Mouse (Mus musculus): ENCODE results near the gene Coro1b. TPM values are rescaled to one million over a fixed set of nuclear protein-coding genes. Genes with fewer than 3 reads are reported as not detected.

Gene Coro1b
- polyA plus RNA-seq, 1 experiment from 2014 or later: 125 TPM

GRCm38 (mm10) chr19:4155223-4156072, 7.0 kb downstream of the Coro1b start:
- Histone ChIP-seq H3K36me3 (replicated peaks) (peaks cover 72% of the 10 kb centered on the region), H3K4me2 (no peak overlapping the region), H3K27me3 (no peaks in the 10 kb centered on the region), H3K27ac (peak overlapping the region; percentile 1; the same call in 1 of the 2 replicates), H3K4me3 (replicated peaks) (no peak overlapping the region), H3K9me3 (no peaks in the 10 kb centered on the region), H3K4me1 (peaks cover 5% of the 10 kb centered on the region; the same call in 1 of the 2 replicates), H3K9ac (no peak overlapping the region)
- 74% methylated on average over 6 of the region's 6 CpGs for WGBS
- ATAC-seq (ENCODE audit: low FRiP score): no peak

- H3K4me2 ChIP-seq: no peak overlapping the region
- WGBS: 72% methylated on average over 20 of the region's 20 CpGs
- H3K9me3 ChIP-seq: no peaks in the 10 kb centered on the region
- H3K4me3 ChIP-seq (replicated peaks): no peak overlapping the region
- H3K36me3 ChIP-seq (replicated peaks): peaks cover 71% of the 10 kb centered on the region
- H3K4me1 ChIP-seq: peaks cover 5% of the 10 kb centered on the region; the same call in 1 of the 2 replicates
- H3K27me3 ChIP-seq: no peaks in the 10 kb centered on the region
- no peak for ATAC-seq (ENCODE audit: low FRiP score)
- H3K9ac ChIP-seq: no peak overlapping the region
- peak overlapping the region; percentile 1; the same call in 1 of the 2 replicates for H3K27ac ChIP-seq
Measured at GRCm38 (mm10) chr19:4156073-4156579, 7.7 kb downstream of the Coro1b start.

GRCm38 (mm10) chr19:4156771-4157170, 8.4 kb downstream of the Coro1b start:
- Histone ChIP-seq H3K9me3 (no peaks in the 10 kb centered on the region), H3K27me3 (no peaks in the 10 kb centered on the region), H3K36me3 (replicated peaks) (peaks cover 73% of the 10 kb centered on the region), H3K9ac (no peak overlapping the region), H3K27ac (no peak overlapping the region), H3K4me1 (0 out of 2 replicates have a peak, but pooled peaks cover 5% of the 10 kb centered on the region), H3K4me3 (replicated peaks) (no peak overlapping the region), H3K4me2 (no peak overlapping the region)
- WGBS: 91% methylated on average over 12 of the region's 12 CpGs
- no peak for ATAC-seq (ENCODE audit: low FRiP score)

GRCm38 (mm10) chr19:4159049-4159448, 10.6 kb downstream of the Coro1b start:
- no peak overlapping the region for H3K4me3 ChIP-seq (replicated peaks)
- ATAC-seq (ENCODE audit: low FRiP score): no peak
- no peaks in the 10 kb centered on the region for H3K27me3 ChIP-seq
- no peak overlapping the region for H3K4me2 ChIP-seq
- no peak overlapping the region for H3K9ac ChIP-seq
- H3K36me3 ChIP-seq (replicated peaks): peaks cover 58% of the 10 kb centered on the region
- H3K27ac ChIP-seq: no peak overlapping the region
- WGBS: 96% methylated on average over 8 of the region's 8 CpGs
- H3K9me3 ChIP-seq: no peaks in the 10 kb centered on the region
- H3K4me1 ChIP-seq: peaks cover 19% of the 10 kb centered on the region

GRCm38 (mm10) chr19:4162646-4163542, 14.5 kb downstream of the Coro1b start, which contains the start of gene Rps6kb2:
Rps6kb2 (minus strand) TSS chr19:4163354.
- H3K4me1 ChIP-seq: peaks cover 14% of the 10 kb centered on the region
- H3K27me3 ChIP-seq: no peaks in the 10 kb centered on the region
- peak within 1 kb of the TSS; percentile 61 for H3K27ac ChIP-seq
- H3K36me3 ChIP-seq (replicated peaks): peaks cover 35% of the 10 kb centered on the region
- WGBS: 7% methylated on average over 42 of the region's 42 CpGs
- peak within 1 kb of the TSS; percentile 74 for H3K9ac ChIP-seq
- no peaks in the 10 kb centered on the region for H3K9me3 ChIP-seq
- H3K4me3 ChIP-seq (replicated peaks): peak within 1 kb of the TSS; percentile 78
- H3K4me2 ChIP-seq: peak within 1 kb of the TSS; percentile 93
- peak; percentile 93 for ATAC-seq (ENCODE audit: low FRiP score)

- Histone ChIP-seq H3K4me3 (replicated peaks) (peak overlapping the region; percentile 78), H3K4me2 (peak overlapping the region; percentile 93), H3K27me3 (no peaks in the 10 kb centered on the region), H3K9me3 (no peaks in the 10 kb centered on the region), H3K36me3 (replicated peaks) (peaks cover 28% of the 10 kb centered on the region), H3K9ac (peak overlapping the region; percentile 74), H3K4me1 (peaks cover 14% of the 10 kb centered on the region), H3K27ac (peak overlapping the region; percentile 61)
- ATAC-seq (ENCODE audit: low FRiP score): peak; percentile 34
- 36% methylated on average over 4 of the region's 4 CpGs for WGBS
Measured at GRCm38 (mm10) chr19:4163543-4163887, 15.1 kb downstream of the Coro1b start.

GRCm38 (mm10) chr19:4164100-4164499, 15.7 kb downstream of the Coro1b start:
- H3K4me2 ChIP-seq: no peak overlapping the region
- 83% methylated on average over 3 of the region's 3 CpGs for WGBS
- peaks cover 14% of the 10 kb centered on the region for H3K4me1 ChIP-seq
- peaks cover 23% of the 10 kb centered on the region for H3K36me3 ChIP-seq (replicated peaks)
- H3K9me3 ChIP-seq: no peaks in the 10 kb centered on the region
- no peak overlapping the region for H3K4me3 ChIP-seq (replicated peaks)
- no peaks in the 10 kb centered on the region for H3K27me3 ChIP-seq
- no peak overlapping the region for H3K9ac ChIP-seq
- ATAC-seq (ENCODE audit: low FRiP score): no peak
- no peak overlapping the region for H3K27ac ChIP-seq

- no peak overlapping the region for H3K4me2 ChIP-seq
- no peak overlapping the region for H3K4me3 ChIP-seq (replicated peaks)
- H3K36me3 ChIP-seq (replicated peaks): peaks cover 16% of the 10 kb centered on the region
- WGBS: 64% methylated on average over 2 of the region's 2 CpGs
- peaks cover 15% of the 10 kb centered on the region for H3K4me1 ChIP-seq
- ATAC-seq (ENCODE audit: low FRiP score): no peak
- no peak overlapping the region for H3K27ac ChIP-seq
- H3K9ac ChIP-seq: no peak overlapping the region
- H3K9me3 ChIP-seq: no peaks in the 10 kb centered on the region
- no peaks in the 10 kb centered on the region for H3K27me3 ChIP-seq
Measured at GRCm38 (mm10) chr19:4164721-4165120, 16.3 kb downstream of the Coro1b start.

- H3K9ac ChIP-seq: no peak overlapping the region
- ATAC-seq (ENCODE audit: low FRiP score): no peak
- no peak overlapping the region for H3K27ac ChIP-seq
- H3K27me3 ChIP-seq: 0 out of 2 replicates have a peak, but pooled peaks cover 5% of the 10 kb centered on the region
- H3K4me3 ChIP-seq (replicated peaks): no peak overlapping the region
- H3K4me2 ChIP-seq: no peak overlapping the region
- H3K4me1 ChIP-seq: peaks cover 21% of the 10 kb centered on the region
- 77% methylated on average over 9 of the region's 9 CpGs for WGBS
- H3K9me3 ChIP-seq: no peaks in the 10 kb centered on the region
- peaks cover under 1% of the 10 kb centered on the region; the same call in 1 of the 2 replicates for H3K36me3 ChIP-seq (replicated peaks)
Measured at GRCm38 (mm10) chr19:4166678-4167476, 18.5 kb downstream of the Coro1b start.

- Histone ChIP-seq H3K9ac (peak overlapping the region; percentile 84), H3K4me2 (peak overlapping the region; percentile 80), H3K27me3 (0 out of 2 replicates have a peak, but pooled peaks cover 5% of the 10 kb centered on the region), H3K9me3 (no peaks in the 10 kb centered on the region), H3K4me1 (peaks cover 8% of the 10 kb centered on the region), H3K27ac (peak overlapping the region; percentile 88), H3K4me3 (replicated peaks) (peak overlapping the region; percentile 43), H3K36me3 (replicated peaks) (no peaks in the 10 kb centered on the region)
- ATAC-seq (ENCODE audit: low FRiP score): peak; percentile 97
- WGBS: under 1% methylated on average over 40 of the region's 43 CpGs
Measured at GRCm38 (mm10) chr19:4169378-4169784, 21.0 kb downstream of the Coro1b start.

GRCm38 (mm10) chr19:4169810-4170209, 21.4 kb downstream of the Coro1b start:
- ATAC-seq (ENCODE audit: low FRiP score): peak; percentile 56
- Histone ChIP-seq H3K4me1 (peaks cover 8% of the 10 kb centered on the region), H3K4me3 (replicated peaks) (peak overlapping the region; percentile 43), H3K36me3 (replicated peaks) (no peaks in the 10 kb centered on the region), H3K9me3 (no peaks in the 10 kb centered on the region), H3K4me2 (peak overlapping the region; percentile 80), H3K27me3 (0 out of 2 replicates have a peak, but pooled peaks cover 5% of the 10 kb centered on the region), H3K9ac (peak overlapping the region; percentile 84), H3K27ac (peak overlapping the region; percentile 88)
- 9% methylated on average over 27 of the region's 27 CpGs for WGBS
